9 mouse cellular contexts compared by ENCODE assay signal in genomic region chr15:42325221-42325620, GRCm38 (mm10).
DNase-seq lines count a peak whose midpoint lies in the region.
"Had no signal": no experiment of that assay in that cellular context is flagged by ENCODE, and none has a peak within 500 bp of the region (broad histone marks: within the 10 kb centered on the region; RNA-seq: fewer than 3 reads in every experiment).

No protein-coding gene starts in this region.

- peak; percentile 17 to 21 for DNase-seq in left cerebral cortex, postnatal 14 days (ENCODE audit: low spot score in 2 of 2)
- no peak for DNase-seq in left cerebral cortex, adult 11 months (ENCODE audit: low spot score)
- DNase-seq in cerebellum, adult 11 months = peak; percentile 92
- DNase-seq in cerebellum, postnatal 14 days = peak; percentile 99
- peak; percentile 12 to 29 for DNase-seq in layer of hippocampus, adult 8-10 months (ENCODE audit: low spot score in 2 of 2)
- no peak for DNase-seq in gastrocnemius, postnatal 14 days
- no peak for DNase-seq in ovary, postnatal 36 days (ENCODE audit: low spot score)
- no peak for DNase-seq in gastrocnemius, adult 8-10 months (ENCODE audit: low spot score in 2 of 2)
- DNase-seq: kidney, adult 2 months had no signal

- intact Hi-C loops in left cerebral cortex, postnatal 14 days (cut with DNase I) = no loop called here
- intact Hi-C loops in gastrocnemius, postnatal 14 days (cut with DNase I; ENCODE audit: low total_unique reads) = no loop called here

Comparison
In these comparisons a context has a peak if more than half of its experiments do, and no peak if none do; other contexts are left out.
1. DNase-seq: peak in left cerebral cortex, postnatal 14 days (2 of 2), cerebellum, adult 11 months (single experiment), cerebellum, postnatal 14 days (2 of 2) and layer of hippocampus, adult 8-10 months (2 of 2); none in left cerebral cortex, adult 11 months (single experiment), gastrocnemius, postnatal 14 days (single experiment), ovary, postnatal 36 days (single experiment) and gastrocnemius, adult 8-10 months (0 of 2).